Mouse (Mus musculus) right cerebral cortex, postnatal 10 days (tissue): ENCODE measurements at regions not wholly inside any gene's neighbourhood (a gene's known extent, or its start where the extent isn't known, plus 50 kb on each side); places are given as distances from the start of the nearest gene placed in this dataset.

Source experiments
- DNase-seq, 2 experiments: peaks; one replicate each; pipeline ENCODE4 v3.0.0; 2021; ENCODE audit warnings: low spot score in 2 of 2

GRCm38 (mm10) chr15:31673038-31673437 lies 71.4 kb downstream of the Fam173b start:
- no peak for DNase-seq

GRCm38 (mm10) chr15:31676771-31677191 lies 75.1 kb downstream of the Fam173b start:
- DNase-seq = peak; percentile 31 to 62

GRCm38 (mm10) chr15:31693109-31693508 lies 91.5 kb downstream of the Fam173b start:
- DNase-seq = no peak

DNA sequence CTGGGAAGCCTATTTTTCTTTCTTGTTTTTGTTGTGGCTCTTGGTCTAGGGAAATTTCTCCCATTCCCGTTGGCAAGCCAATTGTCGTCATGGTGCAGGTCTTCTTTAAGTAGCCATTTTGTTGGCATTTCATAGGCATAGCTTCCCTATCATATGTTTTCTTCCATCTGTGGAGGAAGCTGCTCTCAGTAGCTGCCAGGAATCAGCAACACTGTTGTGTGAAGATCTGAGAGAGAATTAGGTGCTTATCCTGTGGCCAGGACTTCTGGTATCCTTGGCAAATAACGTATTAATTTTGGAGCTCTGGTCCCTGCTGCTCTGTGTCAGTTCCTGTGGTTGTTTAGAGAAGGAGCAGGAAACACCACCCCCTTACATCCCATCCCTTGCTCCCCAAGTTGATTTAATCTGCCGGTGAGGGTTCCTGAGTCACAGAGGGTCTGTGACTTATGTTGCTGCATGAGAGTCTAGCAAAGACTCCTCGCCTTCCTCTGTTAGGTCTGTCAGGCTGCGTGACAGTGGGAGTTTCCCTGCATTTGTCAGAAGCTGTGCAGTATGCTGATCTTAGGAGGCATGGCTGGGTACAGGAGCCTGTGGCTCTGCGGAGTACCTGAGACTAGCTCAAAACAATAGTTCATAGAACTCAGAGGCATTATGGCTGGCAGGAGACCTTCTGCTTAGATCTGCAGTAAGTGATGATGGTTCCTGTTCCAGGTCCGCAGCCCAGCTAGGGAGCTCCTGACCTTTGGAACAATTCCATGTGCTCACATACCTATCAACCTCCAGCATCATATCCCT lies 93.4 kb downstream of the Fam173b start:
- no peak for DNase-seq

GRCm38 (mm10) chr15:31703400-31703799 lies 101.7 kb downstream of the Fam173b start:
- DNase-seq = no peak

DNA sequence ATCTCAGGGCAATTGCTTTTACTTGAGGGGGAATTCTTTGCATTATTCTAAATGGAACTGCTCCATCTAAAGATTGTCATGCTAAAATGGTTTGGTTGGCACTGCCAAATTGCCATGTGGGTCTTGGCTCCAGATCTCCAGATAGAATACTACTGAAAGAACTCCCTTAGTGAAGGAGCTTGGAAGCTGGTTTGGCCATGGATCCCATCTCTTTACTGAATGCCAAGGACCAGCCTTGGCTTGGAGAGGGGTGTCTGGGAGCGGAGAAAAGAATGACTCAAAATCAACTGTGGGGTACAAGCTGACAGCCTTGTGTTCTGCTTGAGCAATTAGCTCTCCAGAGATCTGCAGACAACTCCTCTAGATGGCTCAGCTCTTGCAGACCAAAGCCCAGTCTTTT lies 105.8 kb downstream of the Fam173b start:
- no peak for DNase-seq

- no peak for DNase-seq
Measured at GRCm38 (mm10) chr15:31721019-31721418, 119.4 kb downstream of the Fam173b start.

- no peak for DNase-seq
Measured at GRCm38 (mm10) chr15:31722429-31722828, 120.8 kb downstream of the Fam173b start.

GRCm38 (mm10) chr15:31724252-31724651 lies 122.6 kb downstream of the Fam173b start:
- no peak for DNase-seq

DNA sequence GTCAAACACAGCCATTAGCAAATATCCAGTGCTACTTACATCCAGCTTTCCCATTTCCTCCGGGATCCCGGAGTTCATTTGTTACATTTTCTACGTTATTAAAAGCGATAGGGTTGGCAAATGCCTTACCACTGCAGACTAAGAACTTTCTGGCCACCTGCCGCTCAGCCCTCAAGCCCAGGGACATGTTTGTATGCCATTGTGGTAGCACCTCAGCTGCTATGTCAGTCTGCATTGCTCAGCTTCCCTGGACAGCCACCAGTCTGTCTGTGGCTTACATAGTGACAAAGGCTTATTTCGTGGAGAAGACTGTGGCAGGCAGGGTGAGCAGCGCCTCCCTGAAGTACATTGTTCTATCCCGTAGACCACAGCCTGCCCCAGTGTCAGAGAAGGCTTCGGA lies 127.5 kb downstream of the Fam173b start:
- no peak for DNase-seq

GRCm38 (mm10) chr15:31741686-31742085 lies 140.0 kb downstream of the Fam173b start:
- DNase-seq = no peak

DNA sequence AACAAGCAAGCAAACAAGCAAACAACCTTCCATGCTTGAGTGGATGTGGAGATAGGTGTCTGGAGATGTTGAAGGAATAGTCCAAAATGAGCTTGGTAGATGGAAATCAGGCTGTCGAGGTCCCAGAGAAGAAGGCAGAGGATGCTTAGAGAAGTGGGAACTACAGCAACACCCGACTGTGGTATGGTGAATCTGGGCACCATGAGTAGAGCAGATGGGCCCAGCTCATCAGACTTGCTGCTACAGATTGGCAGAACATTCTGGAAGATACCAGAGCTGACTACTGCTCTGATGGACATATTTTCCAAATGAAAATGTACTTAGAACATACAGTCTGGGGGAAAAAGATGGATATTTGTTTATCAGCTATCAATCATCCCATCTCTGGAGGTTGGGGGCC lies 142.9 kb downstream of the Fam173b start:
- peak; percentile 34 to 44 for DNase-seq

GRCm38 (mm10) chr15:31752632-31753031 lies 151.0 kb downstream of the Fam173b start:
- no peak for DNase-seq

DNA sequence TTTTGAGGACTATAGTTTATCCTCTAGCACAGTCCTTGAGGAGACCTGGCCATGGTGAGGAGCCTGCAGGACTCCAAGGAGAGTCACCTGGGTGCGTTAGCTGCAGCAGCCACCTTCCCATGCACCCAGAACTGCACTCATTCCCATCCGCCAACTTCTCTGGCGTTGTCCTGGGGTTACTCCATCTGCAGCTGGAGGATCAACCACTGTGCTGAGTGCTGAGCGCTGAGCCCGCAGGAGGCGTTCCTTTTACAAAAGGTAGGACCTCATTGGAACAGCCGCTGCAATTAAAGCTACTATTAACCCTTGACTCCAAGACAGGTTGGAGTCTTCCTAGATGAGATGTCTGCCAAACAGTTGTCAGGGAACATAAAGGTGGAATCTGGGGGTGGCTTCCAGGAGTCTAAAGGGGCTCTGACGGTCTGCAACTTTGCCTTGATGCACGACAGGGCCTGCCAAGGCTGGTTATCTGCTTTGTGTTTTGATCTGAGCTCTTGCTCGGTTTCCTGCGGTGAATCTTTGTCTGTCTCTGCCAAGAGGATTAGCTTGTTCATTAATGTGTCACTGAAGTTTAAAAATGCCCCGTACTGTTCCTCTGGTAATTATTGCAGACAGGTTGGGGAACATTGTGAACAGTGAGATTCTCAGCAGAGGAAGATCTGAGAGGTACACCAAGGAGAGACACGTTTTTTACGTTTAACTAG lies 152.1 kb downstream of the Fam173b start:
- no peak for DNase-seq

- DNase-seq = no peak
Measured at GRCm38 (mm10) chr15:31768959-31769844, 167.6 kb downstream of the Fam173b start.

GRCm38 (mm10) chr15:31783081-31783480 lies 181.4 kb downstream of the Fam173b start:
- no peak for DNase-seq

- DNase-seq = no peak
Measured at GRCm38 (mm10) chr15:31785022-31785421, 183.4 kb downstream of the Fam173b start.

- peak; percentile 55 to 56 for DNase-seq
Measured at GRCm38 (mm10) chr15:31798863-31799262, 197.2 kb downstream of the Fam173b start.

DNA sequence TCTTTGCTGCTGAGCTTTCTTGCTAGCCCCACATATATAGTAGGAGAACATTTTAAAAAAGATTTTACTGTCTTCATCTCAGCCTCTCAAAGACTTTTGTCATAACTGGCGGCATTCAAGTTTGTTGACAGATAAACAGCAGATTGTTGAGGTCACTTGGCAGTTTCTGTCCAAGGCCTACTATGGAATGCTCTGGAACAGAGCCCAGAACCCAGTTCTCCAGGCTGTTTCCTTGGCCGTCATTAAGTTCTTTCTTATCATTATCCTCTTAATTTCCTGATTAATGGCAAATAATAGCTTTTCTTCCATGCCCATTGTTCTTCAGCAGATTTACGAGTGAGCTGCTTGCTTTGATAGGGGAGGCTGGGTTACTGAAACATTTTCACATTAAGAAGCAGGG lies 203.9 kb downstream of the Fam173b start:
- DNase-seq = no peak

- no peak for DNase-seq
Measured at GRCm38 (mm10) chr15:31815551-31815950, 213.9 kb downstream of the Fam173b start.

DNA sequence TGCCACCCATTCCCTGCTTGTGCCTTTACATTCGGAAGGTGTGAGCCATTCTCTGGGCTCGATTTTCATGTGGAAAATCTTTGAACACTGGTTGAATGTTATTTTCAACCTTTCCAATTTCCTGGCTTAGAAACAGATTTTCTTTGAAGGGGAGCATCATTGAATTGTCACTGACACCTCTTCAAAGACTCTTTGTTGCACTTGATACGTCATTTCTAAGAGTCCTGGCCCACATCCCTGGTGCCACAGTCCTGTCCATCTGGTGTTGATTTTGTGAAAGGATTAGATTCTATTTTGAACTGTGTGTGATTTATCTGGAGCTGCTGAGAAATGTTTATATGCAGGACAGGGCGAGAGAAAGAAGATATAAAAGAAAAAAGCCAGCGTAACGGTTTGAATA lies 217.6 kb downstream of the Fam173b start:
- no peak for DNase-seq

- no peak for DNase-seq
Measured at GRCm38 (mm10) chr15:31827219-31827618, 225.6 kb downstream of the Fam173b start.
